Mouse (Mus musculus) liver, postnatal 0 days (tissue): ENCODE results near the gene Fam71f1. TPM values are rescaled to one million over a fixed set of nuclear protein-coding genes. Genes with fewer than 3 reads are reported as not detected.

Experiments
- ATAC-seq: fragments of 200-750 bp; cut with Nextera tagmentation; 2 replicates; pipeline ENCODE4 v1.8.0; 2017; ENCODE audit warnings: mild to moderate bottlenecking, moderate library complexity
- DNase-seq: peaks from one replicate; pipeline ENCODE4 v3.0.0-alpha.2; 2016
- H3K27ac ChIP-seq: fragments of 300-500 bp; sonication (generic); 2 replicates; pipeline ENCODE4 v1.5.1; 2014; ENCODE audit warnings: antibody characterized with exemption, moderate library complexity, mild to moderate bottlenecking, low read depth
- H3K27me3 ChIP-seq: fragments of 300-500 bp; sonication (generic); 2 replicates; pipeline ENCODE4 v1.6.1; 2014; ENCODE audit warnings: low read length, control low read depth, mixed read lengths; ENCODE audit not compliant: insufficient read depth
- H3K36me3 ChIP-seq: fragments of 300-500 bp; sonication (generic); replicated peaks from 2 replicates; pipeline ENCODE4 v1.6.1; 2014; ENCODE audit warnings: mild to moderate bottlenecking, control low read depth, low read length, moderate library complexity, mixed read lengths; ENCODE audit not compliant: insufficient read depth
- H3K4me1 ChIP-seq: fragments of 300-500 bp; sonication (generic); 2 replicates; pipeline ENCODE4 v1.6.1; 2014; ENCODE audit warnings: antibody characterized with exemption, mild to moderate bottlenecking, control low read depth; ENCODE audit not compliant: insufficient read depth
- H3K4me2 ChIP-seq: fragments of 300-500 bp; sonication (generic); 2 replicates; pipeline ENCODE4 v1.6.1; 2014; ENCODE audit warnings: low read depth, mild to moderate bottlenecking, low read length, moderate library complexity, mixed read lengths
- H3K4me3 ChIP-seq: fragments of 300-500 bp; sonication (generic); 2 replicates; pipeline ENCODE4 v1.5.1; 2014; ENCODE audit warnings: low read depth, low read length
- H3K9ac ChIP-seq: fragments of 300-500 bp; sonication (generic); replicated peaks from 2 replicates; pipeline ENCODE4 v1.6.1; 2014; ENCODE audit warnings: mild to moderate bottlenecking, moderate library complexity
- H3K9me3 ChIP-seq: fragments of 300-500 bp; sonication (generic); 2 replicates; pipeline ENCODE4 v1.6.1; 2016; ENCODE audit warnings: mild to moderate bottlenecking, control low read depth, low read length, mixed read lengths
- CTCF ChIP-seq: sonication (generic); IDR thresholded peaks from 2 replicates; pipeline ENCODE4 v1.5.1; 2016; ENCODE audit warnings: antibody characterized with exemption, low read depth
- EP300 ChIP-seq: IDR thresholded peaks from 2 replicates; pipeline ENCODE4 v1.6.1; 2016; ENCODE audit warnings: antibody characterized with exemption, low read depth, mild to moderate bottlenecking
- WGBS: fragments of 180-500 bp; shearing (Covaris S2); extraction: QIAGEN DNeasy Blood & Tissue Kit; methylation state at CpG from one replicate; pipeline ENCODE4 v1.1.7; 2014; ENCODE audit not compliant: insufficient replicate concordance; 5-methylcytosine and 5-hydroxymethylcytosine counted together
- polyA plus RNA-seq: library from polyadenylated mRNA; unstranded; fragments of >200 nt; fragmentation: Nextera tagmentation; extraction: Ambion mirVana; gene quantifications from 2 replicates; pipeline ENCODE4 v1.2.1, GENCODE M21; 2015

Fam71f1 gene
- polyA plus RNA-seq, 1 experiment from 2014 or later: not detected

DNA sequence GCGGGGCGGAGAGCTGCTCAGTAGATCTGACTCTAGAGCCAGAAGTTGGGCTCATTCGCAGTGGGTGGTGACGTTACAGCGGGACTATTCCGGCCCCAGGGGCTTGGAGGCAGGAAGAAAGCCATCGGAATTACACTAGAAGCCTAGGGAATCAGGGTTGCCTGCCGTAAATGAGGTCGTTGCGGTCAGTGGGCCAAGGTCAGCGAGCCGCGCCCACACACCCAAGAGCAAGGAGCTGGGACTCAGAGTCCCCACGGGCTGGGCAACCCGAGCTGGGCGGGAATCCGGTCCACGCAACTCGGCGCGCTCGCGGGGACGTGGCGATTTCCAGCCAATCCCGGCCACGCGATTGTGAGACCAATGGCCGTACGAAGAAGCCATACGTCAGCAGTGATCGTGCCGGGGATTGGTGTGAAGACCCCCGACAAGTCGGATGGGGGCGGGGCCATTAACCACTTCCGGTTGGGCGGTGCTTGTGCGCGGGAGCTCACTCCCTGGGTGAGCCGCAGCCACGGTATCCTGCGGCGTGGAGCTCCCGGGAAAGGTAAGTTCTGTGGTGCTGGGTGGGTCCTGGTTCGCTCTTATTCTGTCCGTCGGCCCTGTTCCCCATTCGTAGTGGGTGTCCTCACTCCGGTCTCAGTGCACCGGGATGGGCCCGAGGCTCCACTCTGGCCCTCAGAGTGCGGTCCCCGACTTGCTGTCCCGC lies 28.9 kb downstream of the Fam71f1 start, which contains the start of gene Calu:
TSS of gene Calu (plus strand) at position 405 of the 706 bp plus-strand sequence.
- H3K9me3 ChIP-seq: no peaks in the 10 kb centered on the region
- no peaks in the 10 kb centered on the region for H3K36me3 ChIP-seq
- H3K4me1 ChIP-seq: peaks cover 15% of the 10 kb centered on the region
- H3K4me3 ChIP-seq: peak within 1 kb of the TSS; percentile 77
- DNase-seq (peak; percentile 100), ATAC-seq (peak; percentile 98)
- peak within 1 kb of the TSS; percentile 87 for H3K4me2 ChIP-seq
- peak within 1 kb of the TSS; percentile 92 for H3K27ac ChIP-seq
- no peak for TF ChIP-seq CTCF
- no peak; the same call in 1 of the 2 replicates for TF ChIP-seq EP300
- peak within 1 kb of the TSS; percentile 85 for H3K9ac ChIP-seq
- no peaks in the 10 kb centered on the region for H3K27me3 ChIP-seq
- WGBS: under 1% methylated on average over 54 of the region's 55 CpGs

DNA sequence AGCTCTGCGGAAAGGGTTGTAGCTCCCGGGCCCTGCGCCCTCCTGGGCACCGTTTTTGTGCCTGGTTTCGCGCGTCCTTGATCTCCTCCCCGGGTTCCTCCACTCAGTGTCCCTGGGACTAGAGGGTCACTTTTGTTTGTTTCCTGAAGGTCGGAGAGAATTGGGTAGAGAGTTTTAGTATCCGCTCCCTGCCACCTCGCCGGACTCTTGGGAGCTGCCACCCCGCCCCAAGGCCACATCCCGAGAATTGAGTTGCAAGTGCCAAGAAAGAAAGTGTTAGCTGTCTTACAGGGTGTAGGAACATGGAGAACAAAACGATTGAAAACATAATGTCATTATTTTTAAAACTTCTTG lies 29.4 kb downstream of the Fam71f1 start:
- no peak for TF ChIP-seq CTCF
- no peak for TF ChIP-seq EP300
- Histone ChIP-seq H3K9me3 (no peaks in the 10 kb centered on the region), H3K4me1 (peaks cover 19% of the 10 kb centered on the region), H3K36me3 (no peaks in the 10 kb centered on the region), H3K27ac (peak overlapping the region; percentile 80), H3K4me3 (peak overlapping the region; percentile 77), H3K9ac (peak overlapping the region; percentile 85), H3K27me3 (no peaks in the 10 kb centered on the region), H3K4me2 (peak overlapping the region; percentile 87)
- DNase-seq (no peak), ATAC-seq (peak; percentile 3)
- under 1% methylated on average over 15 of the region's 15 CpGs for WGBS

DNA sequence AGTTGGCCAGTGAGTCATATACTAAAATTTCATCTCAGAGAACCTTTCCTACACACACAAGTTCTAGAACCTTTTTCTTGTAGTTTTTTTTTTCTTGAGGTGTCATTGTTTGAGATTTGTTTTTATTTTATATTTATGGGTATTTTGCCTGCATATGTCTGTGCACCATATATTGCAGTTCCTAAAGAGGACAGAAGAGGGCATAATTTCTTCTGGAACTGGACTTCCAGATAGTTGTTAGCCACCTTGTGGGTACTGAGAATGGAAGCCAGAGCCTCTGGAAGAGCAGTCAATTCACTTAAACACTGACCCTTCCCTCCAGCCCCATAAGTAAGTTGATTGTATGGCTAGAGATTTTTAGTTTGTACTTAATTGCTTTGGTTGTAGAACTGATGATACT lies 32.7 kb downstream of the Fam71f1 start:
- no peak overlapping the region for H3K4me2 ChIP-seq
- no peak overlapping the region for H3K9ac ChIP-seq
- no peak overlapping the region for H3K4me3 ChIP-seq
- DNase-seq (no peak), ATAC-seq (no peak)
- H3K36me3 ChIP-seq: peaks cover 5% of the 10 kb centered on the region; the same call in 1 of the 2 replicates
- H3K27me3 ChIP-seq: no peaks in the 10 kb centered on the region
- TF ChIP-seq CTCF (peak; percentile 45), EP300 (no peak)
- no peak overlapping the region for H3K27ac ChIP-seq
- H3K4me1 ChIP-seq: peaks cover 19% of the 10 kb centered on the region
- H3K9me3 ChIP-seq: no peaks in the 10 kb centered on the region

DNA sequence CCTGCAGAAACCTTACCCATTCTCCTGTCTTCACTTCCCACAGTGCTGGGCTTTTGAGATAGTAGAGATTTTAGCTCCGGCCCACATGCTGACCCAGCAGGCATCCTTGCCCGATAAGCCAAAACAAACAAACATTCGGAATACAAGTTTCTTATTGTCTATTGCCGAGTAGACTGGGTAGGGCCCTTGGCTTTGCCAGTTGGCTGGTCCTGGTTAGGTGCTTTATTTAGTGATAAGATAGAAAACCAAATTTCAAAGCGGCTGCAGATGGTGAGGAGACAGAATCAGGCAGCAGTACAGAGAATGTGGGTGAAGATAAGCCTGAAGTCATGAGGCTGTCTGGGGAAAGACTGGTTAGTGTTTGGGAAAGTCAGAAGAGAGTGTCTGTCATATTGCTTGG lies 33.9 kb downstream of the Fam71f1 start:
- Histone ChIP-seq H3K9ac (no peak overlapping the region), H3K4me1 (peaks cover 14% of the 10 kb centered on the region; the same call in 1 of the 2 replicates), H3K4me2 (peak overlapping the region; percentile 28; the same call in 1 of the 2 replicates), H3K4me3 (no peak overlapping the region), H3K36me3 (peaks cover 15% of the 10 kb centered on the region), H3K27ac (no peak overlapping the region), H3K9me3 (no peaks in the 10 kb centered on the region), H3K27me3 (no peaks in the 10 kb centered on the region)
- DNase-seq: no peak
- WGBS: 28% methylated on average over 5 of the region's 5 CpGs
- ATAC-seq: no peak
- no peak; the same call in 1 of the 2 replicates for TF ChIP-seq EP300
- no peak for TF ChIP-seq CTCF

DNA sequence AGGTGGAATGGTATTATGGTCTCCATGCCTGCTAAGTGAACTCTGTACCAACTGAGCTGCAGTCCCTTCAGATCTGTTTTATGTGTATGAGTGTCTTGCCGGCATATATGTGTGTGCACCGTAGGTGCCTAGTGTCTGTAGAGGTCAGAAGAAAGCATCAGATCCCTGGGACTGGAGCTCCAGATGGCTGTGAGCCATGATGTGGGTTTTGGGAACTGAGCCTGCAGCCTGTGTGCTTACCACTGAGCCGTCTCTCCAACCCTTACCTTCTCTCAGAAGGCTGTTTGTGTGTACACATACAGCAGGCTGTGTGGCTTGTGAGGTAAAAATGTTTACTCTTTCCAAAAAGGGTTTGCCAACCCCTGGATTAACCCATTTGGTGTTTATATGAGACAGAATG lies 40.4 kb downstream of the Fam71f1 start:
- H3K4me1 ChIP-seq: no peaks in the 10 kb centered on the region
- ATAC-seq (no peak), DNase-seq (no peak)
- H3K9me3 ChIP-seq: no peaks in the 10 kb centered on the region
- no peak overlapping the region for H3K27ac ChIP-seq
- no peak overlapping the region for H3K4me3 ChIP-seq
- TF ChIP-seq CTCF (no peak), EP300 (no peak)
- WGBS: 80% methylated on average over 3 of the region's 3 CpGs
- H3K36me3 ChIP-seq: peaks cover 30% of the 10 kb centered on the region
- no peaks in the 10 kb centered on the region for H3K27me3 ChIP-seq
- no peak overlapping the region for H3K9ac ChIP-seq
- no peak overlapping the region for H3K4me2 ChIP-seq

DNA sequence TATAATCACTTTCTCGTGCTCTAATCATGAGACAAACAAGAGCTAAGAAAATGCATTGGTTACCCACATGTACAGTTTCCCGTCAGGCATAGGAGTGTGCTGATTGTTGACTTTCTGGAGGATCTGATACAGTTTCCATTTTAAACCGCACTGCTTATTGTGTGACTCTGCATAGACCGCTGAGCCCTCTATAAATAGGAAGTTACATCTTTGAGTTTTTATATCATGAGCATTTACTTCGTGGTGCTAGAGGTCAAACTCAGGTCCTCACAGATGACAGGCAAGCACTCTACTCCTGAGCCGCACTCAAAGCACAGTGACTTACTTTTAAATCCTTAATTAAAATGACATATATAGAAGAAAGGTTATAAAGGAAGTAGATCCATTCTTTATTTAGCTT lies 41.3 kb downstream of the Fam71f1 start:
- TF ChIP-seq EP300: no peak
- TF ChIP-seq CTCF: no peak
- Histone ChIP-seq H3K9ac (no peak overlapping the region), H3K4me3 (no peak overlapping the region), H3K4me1 (no peaks in the 10 kb centered on the region), H3K27ac (no peak overlapping the region), H3K4me2 (no peak overlapping the region), H3K27me3 (no peaks in the 10 kb centered on the region), H3K9me3 (no peaks in the 10 kb centered on the region), H3K36me3 (peaks cover 31% of the 10 kb centered on the region)
- WGBS: 78% methylated on average over 6 of the region's 6 CpGs
- ATAC-seq (no peak), DNase-seq (no peak)
